Mouse (Mus musculus): ENCODE results near the gene Olfr1221.

DNA sequence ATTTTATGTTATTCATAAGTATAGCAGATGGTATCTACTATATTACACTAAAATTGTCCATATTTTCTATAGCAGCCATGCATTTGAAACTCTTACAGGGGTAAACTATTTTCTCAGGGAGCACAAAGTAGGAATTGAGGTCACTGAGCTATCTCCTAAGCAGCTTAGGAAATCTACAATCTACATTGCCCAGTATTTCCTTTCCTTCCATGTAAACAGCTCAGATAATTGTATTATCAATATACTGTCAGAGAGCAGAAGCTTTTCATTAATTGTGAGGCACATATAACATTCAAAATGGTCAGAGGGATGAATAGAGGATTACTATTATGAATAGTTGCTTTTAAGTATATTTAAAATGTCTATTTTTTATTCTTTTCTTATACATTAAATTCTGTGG is 35.6 kb downstream of the Olfr1221 start:
- TF ChIP-seq CTCF (IDR thresholded peaks at IDR 0.05; ENCODE audit: low read depth) (no peak), EP300 (optimal IDR thresholded peaks at IDR 0.05) (no peak)
